Mouse (Mus musculus) kidney, adult 2 months (tissue): ENCODE measurements around the gene Col5a3.

Experiments used
- CTCF ChIP-seq: fragments of 200-500 bp; conservative IDR thresholded peaks from 2 replicates; pipeline ENCODE4 v1.5.1; 2011; ENCODE audit warnings: low read depth, mild to moderate bottlenecking, control low read depth, low read length, moderate library complexity, mixed read lengths; ENCODE audit not compliant: insufficient read depth, insufficient read length
- POLR2A ChIP-seq: fragments of 200-500 bp; IDR thresholded peaks from one replicate; pipeline ENCODE4 v1.6.1; 2011; ENCODE audit warnings: low read depth, low read length, control low read depth

DNA sequence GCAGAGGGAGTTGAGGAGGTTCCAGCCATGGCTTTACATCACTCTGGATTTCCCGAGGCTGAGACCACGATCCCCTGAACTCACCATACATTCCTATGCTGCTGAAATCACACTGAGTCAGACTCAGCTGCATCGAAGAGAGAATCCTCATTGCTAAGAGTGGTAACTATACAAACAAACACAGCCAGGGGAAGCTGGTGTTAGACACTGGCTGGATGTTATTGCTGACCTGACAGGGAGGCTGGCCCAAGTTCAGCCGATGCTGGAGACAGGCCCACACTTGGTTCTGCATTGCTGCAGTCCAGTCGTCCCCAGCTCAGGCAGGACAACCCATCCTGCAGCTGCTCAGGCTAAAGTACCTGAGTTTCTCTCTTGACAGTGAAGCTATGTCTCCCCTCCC lies 10.9 kb upstream of the Col5a3 start:
- TF ChIP-seq POLR2A (no peak), CTCF (no peak)
